Mouse (Mus musculus) forebrain, embryonic 12.5 days (tissue): Measurements from ENCODE around the gene Bin2. TPM values are rescaled to one million over a fixed set of nuclear protein-coding genes. Genes with fewer than 3 reads are reported as not detected.

Experiments used
- ATAC-seq: fragments of 200-750 bp; cut with Nextera tagmentation; 2 replicates; pipeline ENCODE4 v1.8.0; 2017; ENCODE audit warnings: moderate TSS enrichment; ENCODE audit not compliant: low FRiP score
- H3K27ac ChIP-seq: fragments of 300-500 bp; sonication (generic); 2 replicates; pipeline ENCODE4 v1.5.1; 2016; ENCODE audit warnings: mild to moderate bottlenecking
- H3K27me3 ChIP-seq: fragments of 300-500 bp; sonication (generic); 2 replicates; pipeline ENCODE4 v1.6.1; 2016; ENCODE audit warnings: mild to moderate bottlenecking
- H3K36me3 ChIP-seq: fragments of 300-500 bp; sonication (generic); replicated peaks from 2 replicates; pipeline ENCODE4 v1.6.1; 2016; ENCODE audit warnings: mild to moderate bottlenecking
- H3K4me1 ChIP-seq: fragments of 300-500 bp; sonication (generic); 2 replicates; pipeline ENCODE4 v1.6.1; 2016
- H3K4me2 ChIP-seq: fragments of 300-500 bp; sonication (generic); 2 replicates; pipeline ENCODE4 v1.6.1; 2016; ENCODE audit warnings: mild to moderate bottlenecking, moderate library complexity
- H3K4me3 ChIP-seq: fragments of 300-500 bp; sonication (generic); replicated peaks from 2 replicates; pipeline ENCODE4 v1.5.1; 2016; ENCODE audit warnings: mild to moderate bottlenecking
- H3K9ac ChIP-seq: fragments of 300-500 bp; sonication (generic); 2 replicates; pipeline ENCODE4 v1.6.1; 2016; ENCODE audit warnings: mild to moderate bottlenecking
- H3K9me3 ChIP-seq: fragments of 300-500 bp; sonication (generic); 2 replicates; pipeline ENCODE4 v1.6.1; 2016
- WGBS: fragments of 180-500 bp; shearing (Covaris S2); methylation state at CpG from one replicate; pipeline ENCODE4 v1.1.7; 2016; 5-methylcytosine and 5-hydroxymethylcytosine counted together
- polyA plus RNA-seq: library from polyadenylated mRNA; unstranded; fragments of >200 nt; fragmentation: Nextera tagmentation; extraction: Ambion mirVana; gene quantifications from 2 replicates; pipeline ENCODE4 v1.2.1, GENCODE M21; 2016

Gene Bin2
- polyA plus RNA-seq, 1 experiment from 2014 or later = 1.9 TPM

- no peak overlapping the region for H3K4me3 ChIP-seq
- peaks cover 41% of the 10 kb centered on the region for H3K27me3 ChIP-seq
- no peaks in the 10 kb centered on the region for H3K36me3 ChIP-seq
- 80% methylated on average over 16 of the region's 16 CpGs for WGBS
- ATAC-seq = no peak
- H3K4me2 ChIP-seq = no peak overlapping the region
- H3K9ac ChIP-seq = no peak overlapping the region
- H3K9me3 ChIP-seq = no peaks in the 10 kb centered on the region
- peaks cover 13% of the 10 kb centered on the region for H3K4me1 ChIP-seq
- H3K27ac ChIP-seq = no peak overlapping the region
Observed at GRCm38 (mm10) chr15:100639972-100640750, 29.2 kb downstream of the Bin2 start.

- Histone ChIP-seq H3K27me3 (peaks cover 64% of the 10 kb centered on the region), H3K36me3 (no peaks in the 10 kb centered on the region), H3K9me3 (no peaks in the 10 kb centered on the region), H3K9ac (no peak overlapping the region), H3K4me1 (peaks cover 13% of the 10 kb centered on the region), H3K27ac (no peak overlapping the region), H3K4me2 (no peak overlapping the region), H3K4me3 (no peak overlapping the region)
- 19% methylated on average over 6 of the region's 6 CpGs for WGBS
- ATAC-seq = no peak
Observed at GRCm38 (mm10) chr15:100637661-100638060, 31.7 kb downstream of the Bin2 start.

GRCm38 (mm10) chr15:100636700-100637501 lies 32.5 kb downstream of the Bin2 start, which contains the start of gene Smagp:
Smagp (minus strand) TSS chr15:100636940.
- Histone ChIP-seq H3K4me2 (peak within 1 kb of the TSS; percentile 81), H3K36me3 (no peaks in the 10 kb centered on the region), H3K9me3 (no peaks in the 10 kb centered on the region), H3K27ac (no peak within 1 kb of the TSS), H3K27me3 (peaks cover 71% of the 10 kb centered on the region), H3K9ac (peak within 1 kb of the TSS; percentile 42), H3K4me1 (peaks cover 13% of the 10 kb centered on the region), H3K4me3 (peak within 1 kb of the TSS; percentile 50)
- under 1% methylated on average over 77 of the region's 77 CpGs for WGBS
- no peak for ATAC-seq

GRCm38 (mm10) chr15:100635851-100636645 lies 33.3 kb downstream of the Bin2 start:
- ATAC-seq = no peak
- Histone ChIP-seq H3K27me3 (peaks cover 76% of the 10 kb centered on the region), H3K9ac (peak overlapping the region; percentile 42; the same call in 1 of the 2 replicates), H3K9me3 (no peaks in the 10 kb centered on the region), H3K4me2 (peak overlapping the region; percentile 81), H3K36me3 (no peaks in the 10 kb centered on the region), H3K27ac (no peak overlapping the region), H3K4me1 (peaks cover 13% of the 10 kb centered on the region), H3K4me3 (peak overlapping the region; percentile 50)
- 3% methylated on average over 38 of the region's 38 CpGs for WGBS

GRCm38 (mm10) chr15:100635239-100635638 lies 34.1 kb downstream of the Bin2 start:
- Histone ChIP-seq H3K4me2 (no peak overlapping the region), H3K4me3 (no peak overlapping the region), H3K36me3 (no peaks in the 10 kb centered on the region), H3K4me1 (peaks cover 13% of the 10 kb centered on the region), H3K9me3 (no peaks in the 10 kb centered on the region), H3K27me3 (peaks cover 76% of the 10 kb centered on the region), H3K9ac (no peak overlapping the region), H3K27ac (no peak overlapping the region)
- no peak for ATAC-seq
- 11% methylated on average over 9 of the region's 9 CpGs for WGBS

GRCm38 (mm10) chr15:100633341-100633740 lies 36.0 kb downstream of the Bin2 start:
- Histone ChIP-seq H3K9me3 (no peaks in the 10 kb centered on the region), H3K27ac (no peak overlapping the region), H3K9ac (no peak overlapping the region), H3K36me3 (no peaks in the 10 kb centered on the region), H3K27me3 (peaks cover 72% of the 10 kb centered on the region), H3K4me2 (no peak overlapping the region), H3K4me1 (peaks cover 13% of the 10 kb centered on the region), H3K4me3 (no peak overlapping the region)
- 86% methylated on average over 10 of the region's 10 CpGs for WGBS
- no peak for ATAC-seq

- Histone ChIP-seq H3K4me2 (no peak overlapping the region), H3K27me3 (peaks cover 66% of the 10 kb centered on the region), H3K4me1 (peaks cover 22% of the 10 kb centered on the region), H3K27ac (no peak overlapping the region), H3K4me3 (no peak overlapping the region), H3K36me3 (no peaks in the 10 kb centered on the region), H3K9me3 (no peaks in the 10 kb centered on the region), H3K9ac (no peak overlapping the region)
- WGBS = 87% methylated on average over 5 of the region's 5 CpGs
- ATAC-seq = no peak
Observed at GRCm38 (mm10) chr15:100632323-100632722, 37.0 kb downstream of the Bin2 start.

GRCm38 (mm10) chr15:100631454-100632170 lies 37.7 kb downstream of the Bin2 start:
- no peak for ATAC-seq
- Histone ChIP-seq H3K4me3 (no peak overlapping the region), H3K9ac (no peak overlapping the region), H3K4me1 (peaks cover 16% of the 10 kb centered on the region), H3K27ac (no peak overlapping the region), H3K4me2 (no peak overlapping the region), H3K27me3 (peaks cover 59% of the 10 kb centered on the region), H3K36me3 (no peaks in the 10 kb centered on the region), H3K9me3 (no peaks in the 10 kb centered on the region)
- 92% methylated on average over 12 of the region's 12 CpGs for WGBS

GRCm38 (mm10) chr15:100630126-100630525 lies 39.2 kb downstream of the Bin2 start:
- no peak overlapping the region for H3K4me3 ChIP-seq
- no peak for ATAC-seq
- no peak overlapping the region for H3K27ac ChIP-seq
- peaks cover 44% of the 10 kb centered on the region for H3K27me3 ChIP-seq
- no peaks in the 10 kb centered on the region for H3K36me3 ChIP-seq
- 45% methylated on average over 3 of the region's 3 CpGs for WGBS
- no peak overlapping the region for H3K4me2 ChIP-seq
- peaks cover 9% of the 10 kb centered on the region for H3K4me1 ChIP-seq
- no peak overlapping the region for H3K9ac ChIP-seq
- no peaks in the 10 kb centered on the region for H3K9me3 ChIP-seq

- no peak overlapping the region for H3K4me2 ChIP-seq
- peaks cover 33% of the 10 kb centered on the region for H3K27me3 ChIP-seq
- H3K4me1 ChIP-seq = peaks cover 9% of the 10 kb centered on the region
- no peak overlapping the region for H3K4me3 ChIP-seq
- 53% methylated on average over 7 of the region's 7 CpGs for WGBS
- H3K9me3 ChIP-seq = no peaks in the 10 kb centered on the region
- no peak overlapping the region for H3K27ac ChIP-seq
- H3K9ac ChIP-seq = no peak overlapping the region
- no peaks in the 10 kb centered on the region for H3K36me3 ChIP-seq
- no peak for ATAC-seq
Observed at GRCm38 (mm10) chr15:100628797-100629196, 40.6 kb downstream of the Bin2 start.

- WGBS = 2% methylated on average over 11 of the region's 11 CpGs
- no peaks in the 10 kb centered on the region for H3K36me3 ChIP-seq
- no peak overlapping the region for H3K27ac ChIP-seq
- peaks cover 9% of the 10 kb centered on the region for H3K4me1 ChIP-seq
- H3K4me3 ChIP-seq = no peak overlapping the region
- no peak for ATAC-seq
- no peak overlapping the region for H3K4me2 ChIP-seq
- H3K9ac ChIP-seq = no peak overlapping the region
- no peaks in the 10 kb centered on the region for H3K9me3 ChIP-seq
- H3K27me3 ChIP-seq = peaks cover 23% of the 10 kb centered on the region
Observed at GRCm38 (mm10) chr15:100627774-100628370, 41.5 kb downstream of the Bin2 start.
